Mouse (Mus musculus) liver, adult (tissue): ENCODE measurements around the gene Cass4.

Experiments used
- GATA4 ChIP-seq: IDR thresholded peaks from 2 replicates; pipeline ENCODE4 v1.6.1; 2014; ENCODE audit warnings: mild to moderate bottlenecking, low read length; ENCODE audit not compliant: insufficient replicate concordance

Cass4 gene

GRCm38 (mm10) chr2:172376551-172376950 is 17.0 kb upstream of the Cass4 start:
- no peak for TF ChIP-seq GATA4

GRCm38 (mm10) chr2:172376999-172377515 is 16.5 kb upstream of the Cass4 start:
- no peak for TF ChIP-seq GATA4

- no peak for TF ChIP-seq GATA4
Measured at GRCm38 (mm10) chr2:172378332-172378731, 15.3 kb upstream of the Cass4 start.

GRCm38 (mm10) chr2:172380513-172380912 is 13.1 kb upstream of the Cass4 start:
- TF ChIP-seq GATA4 = no peak

- TF ChIP-seq GATA4 = no peak
Measured at GRCm38 (mm10) chr2:172381341-172381740, 12.3 kb upstream of the Cass4 start.

DNA sequence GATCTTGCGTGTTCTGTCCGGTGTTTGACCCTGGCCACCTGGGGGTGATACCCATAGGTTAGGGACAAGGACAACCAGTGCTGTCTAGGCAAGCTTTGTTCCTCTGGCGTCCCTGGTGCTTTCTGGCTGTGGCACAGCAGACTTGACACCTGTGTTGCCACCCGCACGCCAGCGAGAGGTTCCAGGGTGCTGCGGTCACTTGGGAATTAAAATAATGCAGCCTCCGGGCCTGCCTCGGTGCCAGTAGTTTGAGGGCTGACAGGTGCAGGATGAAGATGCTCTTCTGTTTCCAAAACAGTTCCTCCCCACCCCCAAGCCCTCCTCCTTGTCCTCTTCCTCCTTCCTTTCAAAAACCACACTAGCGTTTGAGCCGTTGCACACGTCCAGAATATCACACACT is 11.7 kb upstream of the Cass4 start:
- no peak for TF ChIP-seq GATA4

- TF ChIP-seq GATA4 = no peak
Measured at GRCm38 (mm10) chr2:172384715-172385114, 8.9 kb upstream of the Cass4 start.

DNA sequence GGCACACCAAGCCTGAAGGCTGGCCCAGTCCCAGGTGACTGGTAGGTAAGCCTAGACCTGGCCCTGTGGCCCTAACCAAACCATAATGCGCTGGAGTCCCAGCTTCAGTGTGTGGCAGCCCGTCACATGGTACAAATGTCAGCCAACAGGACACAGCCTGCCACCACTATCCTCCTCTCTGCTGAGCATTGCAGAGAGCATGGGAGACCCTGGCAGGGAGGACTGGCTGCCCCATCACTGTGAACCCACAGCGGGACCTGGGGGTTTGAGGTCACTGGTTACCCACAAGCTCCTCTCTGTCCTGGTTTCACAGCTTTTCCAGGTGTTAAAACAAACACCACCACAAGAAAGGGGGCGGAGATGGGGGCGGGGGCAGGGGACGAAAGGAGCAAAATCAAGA is 3.3 kb upstream of the Cass4 start:
- no peak for TF ChIP-seq GATA4

GRCm38 (mm10) chr2:172392041-172392521 is 1.5 kb upstream of the Cass4 start:
- no peak for TF ChIP-seq GATA4

DNA sequence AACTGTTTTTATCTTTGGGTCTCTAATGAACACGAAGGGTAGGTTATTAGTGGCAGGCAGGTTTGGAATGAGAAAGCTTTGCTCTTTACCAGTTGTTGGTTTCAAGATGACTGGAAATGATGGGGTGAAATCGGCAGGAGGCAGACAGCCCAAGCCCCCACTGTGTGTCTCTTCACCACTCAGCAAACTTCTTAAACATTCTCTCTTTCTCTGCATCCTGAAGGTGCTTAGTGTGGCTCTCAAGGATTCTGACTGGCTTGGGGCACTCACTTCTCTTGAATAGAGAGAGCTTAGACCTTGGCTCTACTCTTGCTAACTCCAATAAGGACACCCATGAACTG is 428 bp downstream of the Cass4 start:
- no peak for TF ChIP-seq GATA4

DNA sequence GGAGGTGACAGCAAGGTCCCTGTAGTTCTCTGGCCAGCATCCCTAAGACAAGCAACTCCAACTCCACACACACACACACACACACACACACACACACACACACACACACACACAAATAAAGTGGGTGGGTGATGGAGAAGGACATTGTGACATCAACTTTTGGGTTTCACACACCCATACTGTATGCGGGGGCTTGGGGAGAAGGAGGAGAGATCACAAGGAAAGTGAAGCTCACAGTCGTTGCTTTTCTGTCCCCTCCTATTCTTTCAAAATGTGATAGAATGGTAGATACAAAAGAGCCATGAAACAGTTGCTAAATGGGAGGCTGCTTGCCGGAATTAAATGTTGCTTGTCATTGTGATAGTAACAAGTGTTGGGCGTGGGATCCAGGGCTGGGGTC is 1.1 kb downstream of the Cass4 start:
- TF ChIP-seq GATA4 = no peak

- no peak for TF ChIP-seq GATA4
Measured at GRCm38 (mm10) chr2:172395961-172396360, 2.4 kb downstream of the Cass4 start.

- TF ChIP-seq GATA4 = no peak
Measured at GRCm38 (mm10) chr2:172399901-172400300, 6.3 kb downstream of the Cass4 start.

DNA sequence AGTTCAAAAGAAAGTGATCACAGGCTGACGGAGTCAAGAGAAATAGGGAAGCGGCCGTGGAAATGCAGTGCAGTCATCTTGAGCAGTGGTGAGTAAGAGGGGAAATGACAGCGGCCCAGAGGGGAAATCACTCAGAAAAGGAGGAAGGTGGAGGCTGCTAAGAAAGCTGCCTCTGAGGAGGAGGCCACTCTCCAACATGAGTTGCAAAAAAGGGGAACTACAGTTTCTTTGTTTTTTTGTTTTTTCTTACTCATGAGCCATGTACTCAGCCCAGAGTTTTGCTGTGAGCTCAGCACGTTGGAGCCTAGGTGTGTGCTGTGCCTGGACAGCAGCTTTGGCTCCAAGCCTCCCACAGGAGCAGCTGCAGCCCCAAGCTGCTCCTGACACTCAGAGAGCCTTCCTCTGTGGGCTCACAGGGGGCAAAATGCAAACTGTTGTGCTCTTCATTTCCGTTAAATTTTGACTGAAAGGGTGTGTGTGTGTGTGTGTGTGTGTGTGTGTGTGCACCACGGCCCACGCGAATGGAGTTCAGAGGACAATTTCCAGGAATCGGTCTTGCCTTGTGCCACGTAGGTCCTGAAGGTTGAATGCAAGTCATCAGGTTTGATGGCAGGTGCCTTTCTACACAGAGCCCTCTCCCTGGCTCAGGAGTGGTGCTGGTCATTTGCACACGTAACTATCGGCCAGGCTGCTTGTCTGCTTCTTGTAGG is 7.7 kb downstream of the Cass4 start:
- no peak for TF ChIP-seq GATA4

DNA sequence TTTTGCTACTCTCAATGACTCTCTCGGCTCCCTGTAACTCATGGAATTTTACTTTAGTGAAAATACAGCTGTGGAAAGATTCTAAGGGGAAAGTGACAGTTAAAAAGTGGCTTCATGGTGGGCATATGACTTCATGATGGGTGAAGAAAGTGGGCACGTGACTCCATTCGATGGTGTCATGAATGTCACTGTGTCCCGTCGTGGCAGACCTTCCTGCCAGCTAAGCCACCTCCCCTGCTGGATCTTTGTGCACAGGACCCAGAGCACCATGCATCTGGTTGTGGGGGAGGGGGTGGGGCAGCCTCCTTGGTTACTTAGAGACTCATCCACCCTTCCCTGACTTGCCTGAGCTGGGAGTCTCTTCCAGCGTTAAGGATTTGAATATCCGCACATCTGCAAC is 10.6 kb downstream of the Cass4 start:
- no peak for TF ChIP-seq GATA4

- TF ChIP-seq GATA4 = no peak
Measured at GRCm38 (mm10) chr2:172405011-172405410, 11.4 kb downstream of the Cass4 start.

- no peak for TF ChIP-seq GATA4
Measured at GRCm38 (mm10) chr2:172406173-172406572, 12.6 kb downstream of the Cass4 start.

GRCm38 (mm10) chr2:172407499-172407898 is 13.9 kb downstream of the Cass4 start:
- TF ChIP-seq GATA4 = no peak

- no peak for TF ChIP-seq GATA4
Measured at GRCm38 (mm10) chr2:172410686-172411085, 17.1 kb downstream of the Cass4 start.
